Mouse (Mus musculus) liver, postnatal 0 days (tissue): ENCODE results near the gene Olfr643. TPM values are rescaled to one million over a fixed set of nuclear protein-coding genes. Genes with fewer than 3 reads are reported as not detected.
A peak's percentile ranks its signal among the peaks of the same experiment; 100 is the strongest.

ENCODE experiments used
- ATAC-seq: fragments of 200-750 bp; cut with Nextera tagmentation; 2 replicates; pipeline ENCODE4 v1.8.0; 2017; ENCODE audit warnings: mild to moderate bottlenecking, moderate library complexity
- DNase-seq: peaks from one replicate; pipeline ENCODE4 v3.0.0-alpha.2; 2016
- H3K27ac ChIP-seq: fragments of 300-500 bp; sonication (generic); 2 replicates; pipeline ENCODE4 v1.5.1; 2014; ENCODE audit warnings: antibody characterized with exemption, moderate library complexity, mild to moderate bottlenecking, low read depth
- H3K27me3 ChIP-seq: fragments of 300-500 bp; sonication (generic); 2 replicates; pipeline ENCODE4 v1.6.1; 2014; ENCODE audit warnings: low read length, control low read depth, mixed read lengths; ENCODE audit not compliant: insufficient read depth
- H3K36me3 ChIP-seq: fragments of 300-500 bp; sonication (generic); replicated peaks from 2 replicates; pipeline ENCODE4 v1.6.1; 2014; ENCODE audit warnings: mild to moderate bottlenecking, control low read depth, low read length, moderate library complexity, mixed read lengths; ENCODE audit not compliant: insufficient read depth
- H3K4me1 ChIP-seq: fragments of 300-500 bp; sonication (generic); 2 replicates; pipeline ENCODE4 v1.6.1; 2014; ENCODE audit warnings: antibody characterized with exemption, mild to moderate bottlenecking, control low read depth; ENCODE audit not compliant: insufficient read depth
- H3K4me2 ChIP-seq: fragments of 300-500 bp; sonication (generic); 2 replicates; pipeline ENCODE4 v1.6.1; 2014; ENCODE audit warnings: low read depth, mild to moderate bottlenecking, low read length, moderate library complexity, mixed read lengths
- H3K4me3 ChIP-seq: fragments of 300-500 bp; sonication (generic); 2 replicates; pipeline ENCODE4 v1.5.1; 2014; ENCODE audit warnings: low read depth, low read length
- H3K9ac ChIP-seq: fragments of 300-500 bp; sonication (generic); replicated peaks from 2 replicates; pipeline ENCODE4 v1.6.1; 2014; ENCODE audit warnings: mild to moderate bottlenecking, moderate library complexity
- H3K9me3 ChIP-seq: fragments of 300-500 bp; sonication (generic); 2 replicates; pipeline ENCODE4 v1.6.1; 2016; ENCODE audit warnings: mild to moderate bottlenecking, control low read depth, low read length, mixed read lengths
- CTCF ChIP-seq: sonication (generic); IDR thresholded peaks from 2 replicates; pipeline ENCODE4 v1.5.1; 2016; ENCODE audit warnings: antibody characterized with exemption, low read depth
- EP300 ChIP-seq: IDR thresholded peaks from 2 replicates; pipeline ENCODE4 v1.6.1; 2016; ENCODE audit warnings: antibody characterized with exemption, low read depth, mild to moderate bottlenecking
- WGBS: fragments of 180-500 bp; shearing (Covaris S2); extraction: QIAGEN DNeasy Blood & Tissue Kit; methylation state at CpG from one replicate; pipeline ENCODE4 v1.1.7; 2014; ENCODE audit not compliant: insufficient replicate concordance; 5-methylcytosine and 5-hydroxymethylcytosine counted together
- polyA plus RNA-seq: library from polyadenylated mRNA; unstranded; fragments of >200 nt; fragmentation: Nextera tagmentation; extraction: Ambion mirVana; gene quantifications from 2 replicates; pipeline ENCODE4 v1.2.1, GENCODE M21; 2015

Olfr643 gene
- polyA plus RNA-seq = not detected in 2 replicates

- no peak for TF ChIP-seq CTCF
- TF ChIP-seq EP300 = no peak
- no peak for ATAC-seq
- no peaks in the 10 kb centered on the region for H3K36me3 ChIP-seq
- H3K27me3 ChIP-seq = no peaks in the 10 kb centered on the region
- no peak within 1 kb of the TSS for H3K27ac ChIP-seq
- H3K4me1 ChIP-seq = no peaks in the 10 kb centered on the region
- no peak within 1 kb of the TSS for H3K4me2 ChIP-seq
- H3K9ac ChIP-seq = no peak within 1 kb of the TSS
- DNase-seq = no peak
- H3K9me3 ChIP-seq = no peaks in the 10 kb centered on the region
- WGBS = 75% methylated on average over 5 of the region's 5 CpGs
- no peak within 1 kb of the TSS for H3K4me3 ChIP-seq
These were observed at the start of gene Olfr643 for GRCm38 (mm10) chr7:104137305-104137704. TSS of gene Olfr643 (minus strand) at chr7:104137405.

GRCm38 (mm10) chr7:104183292-104183691, 46.1 kb upstream of the Olfr643 start, which contains the start of gene Olfr648:
TSS of gene Olfr648 (minus strand) at chr7:104183392.
- 85% methylated on average over 2 of the region's 2 CpGs for WGBS
- H3K4me1 ChIP-seq = no peaks in the 10 kb centered on the region
- TF ChIP-seq CTCF (no peak), EP300 (no peak)
- ATAC-seq (no peak), DNase-seq (no peak)
- no peaks in the 10 kb centered on the region for H3K36me3 ChIP-seq
- H3K27ac ChIP-seq = no peak within 1 kb of the TSS
- no peaks in the 10 kb centered on the region for H3K9me3 ChIP-seq
- no peak within 1 kb of the TSS for H3K9ac ChIP-seq
- no peaks in the 10 kb centered on the region for H3K27me3 ChIP-seq
- H3K4me3 ChIP-seq = no peak within 1 kb of the TSS
- H3K4me2 ChIP-seq = no peak within 1 kb of the TSS

- Histone ChIP-seq H3K9me3 (no peaks in the 10 kb centered on the region), H3K4me1 (no peaks in the 10 kb centered on the region), H3K9ac (no peak overlapping the region), H3K27me3 (no peaks in the 10 kb centered on the region), H3K4me3 (no peak overlapping the region), H3K36me3 (no peaks in the 10 kb centered on the region), H3K27ac (no peak overlapping the region), H3K4me2 (no peak overlapping the region)
- TF ChIP-seq EP300 = no peak
- no peak for TF ChIP-seq CTCF
- ATAC-seq (no peak), DNase-seq (no peak)
- WGBS = 67% methylated on average over 1 of the region's 1 CpGs
These were observed 41.9 kb upstream of the Olfr643 start for GRCm38 (mm10) chr7:104179074-104179473.

GRCm38 (mm10) chr7:104178422-104179054, 41.3 kb upstream of the Olfr643 start:
- no peak overlapping the region for H3K27ac ChIP-seq
- DNase-seq (no peak), ATAC-seq (no peak)
- WGBS = 58% methylated on average over 5 of the region's 5 CpGs
- H3K27me3 ChIP-seq = no peaks in the 10 kb centered on the region
- H3K4me3 ChIP-seq = no peak overlapping the region
- no peak for TF ChIP-seq CTCF
- no peak for TF ChIP-seq EP300
- H3K9me3 ChIP-seq = no peaks in the 10 kb centered on the region
- H3K4me2 ChIP-seq = no peak overlapping the region
- H3K4me1 ChIP-seq = no peaks in the 10 kb centered on the region
- H3K9ac ChIP-seq = no peak overlapping the region
- no peaks in the 10 kb centered on the region for H3K36me3 ChIP-seq

GRCm38 (mm10) chr7:104175085-104175484, 37.9 kb upstream of the Olfr643 start:
- TF ChIP-seq CTCF (no peak), EP300 (no peak)
- no peak for ATAC-seq
- Histone ChIP-seq H3K27me3 (no peaks in the 10 kb centered on the region), H3K9ac (no peak overlapping the region), H3K4me3 (no peak overlapping the region), H3K27ac (no peak overlapping the region), H3K9me3 (no peaks in the 10 kb centered on the region), H3K4me2 (no peak overlapping the region), H3K36me3 (no peaks in the 10 kb centered on the region), H3K4me1 (no peaks in the 10 kb centered on the region)
- no peak for DNase-seq
- WGBS = 68% methylated on average over 1 of the region's 1 CpGs

- 25% methylated on average over 6 of the region's 6 CpGs for WGBS
- Histone ChIP-seq H3K9me3 (no peaks in the 10 kb centered on the region), H3K4me3 (no peak overlapping the region), H3K4me1 (no peaks in the 10 kb centered on the region; the same call in 1 of the 2 replicates), H3K9ac (no peak overlapping the region), H3K27ac (no peak overlapping the region), H3K27me3 (no peaks in the 10 kb centered on the region), H3K4me2 (no peak overlapping the region), H3K36me3 (no peaks in the 10 kb centered on the region)
- no peak for TF ChIP-seq CTCF
- peak; percentile 58; the same call in 1 of the 2 replicates for TF ChIP-seq EP300
- ATAC-seq = peak; percentile 78
- peak; percentile 24 for DNase-seq
These were observed 32.5 kb upstream of the Olfr643 start for GRCm38 (mm10) chr7:104169634-104170204.
